ENCODE assay signal across 22 mouse cellular contexts in the genomic region with DNA sequence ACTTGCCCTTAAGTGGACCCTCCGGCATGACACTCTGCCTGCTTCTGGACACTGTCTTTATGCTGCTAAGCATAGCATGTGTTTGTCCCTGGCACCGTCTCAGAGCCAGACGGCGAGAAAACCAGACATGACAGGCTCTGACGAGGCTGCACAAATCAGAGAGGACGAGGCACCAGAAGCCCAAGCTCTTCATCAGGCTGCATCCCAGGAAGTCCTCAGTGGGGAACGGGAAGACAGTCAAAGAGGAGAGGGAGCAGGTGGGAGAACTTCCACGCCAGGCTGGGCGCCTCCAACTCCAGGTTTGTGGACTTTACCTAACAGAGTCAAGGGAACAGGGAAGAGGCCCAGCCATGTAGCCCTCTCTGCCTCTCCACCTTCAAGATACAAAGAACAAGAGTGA.
DNase-seq lines count a peak whose midpoint lies in the region; ATAC-seq and TF ChIP-seq lines count a peak whose summit lies in the region.
"Had no signal": no experiment of that assay in that cellular context is flagged by ENCODE, and none has a peak within 500 bp of the region (broad histone marks: within the 10 kb centered on the region; RNA-seq: fewer than 3 reads in every experiment).

No protein-coding gene starts in this region.

- WGBS in hindbrain, postnatal 0 days, result 62% methylated on average over 9 of the region's 9 CpGs
- WGBS in hindbrain, embryonic 12.5 days, result 84% methylated on average over 9 of the region's 9 CpGs

- no peak overlapping the region for H3K9ac ChIP-seq in hindbrain, postnatal 0 days (replicated peaks; ENCODE audit: low read length)
- H3K9ac ChIP-seq in hindbrain, embryonic 12.5 days, result no peak overlapping the region
- H3K9ac ChIP-seq: heart, embryonic 12.5 days; lung, embryonic 14.5 days; midbrain, embryonic 15.5 days had no signal

- H3K27ac ChIP-seq in hindbrain, postnatal 0 days, result no peak overlapping the region; the same call in 1 of the 2 replicates
- no peak overlapping the region for H3K27ac ChIP-seq in hindbrain, embryonic 12.5 days
- H3K27ac ChIP-seq: gastrocnemius, adult 2 months; limb, embryonic 10.5 days; midbrain, embryonic 15.5 days had no signal

- no peak overlapping the region for H3K4me2 ChIP-seq in hindbrain, postnatal 0 days (ENCODE audit: low read depth, low read length)
- no peak overlapping the region for H3K4me2 ChIP-seq in hindbrain, embryonic 12.5 days (replicated peaks)
- H3K4me2 ChIP-seq: heart, embryonic 12.5 days; liver, embryonic 11.5 days; lung, embryonic 14.5 days; midbrain, embryonic 15.5 days had no signal

- TF ChIP-seq POLR2A in brain, embryonic 14.5 days (IDR thresholded peaks at IDR 0.05; ENCODE audit: borderline replicate concordance, extremely low read depth, insufficient read depth, insufficient read length, poor library complexity, severe bottlenecking), result no peak

- H3K9me3 ChIP-seq in hindbrain, postnatal 0 days (ENCODE audit: low read length), result no peaks in the 10 kb centered on the region
- H3K9me3 ChIP-seq in hindbrain, embryonic 12.5 days (replicated peaks), result no peaks in the 10 kb centered on the region
- H3K9me3 ChIP-seq: limb, embryonic 10.5 days; midbrain, embryonic 15.5 days had no signal

- no peaks in the 10 kb centered on the region for H3K36me3 ChIP-seq in hindbrain, postnatal 0 days (ENCODE audit: insufficient read depth, low read length)
- no peaks in the 10 kb centered on the region for H3K36me3 ChIP-seq in hindbrain, embryonic 12.5 days
- H3K36me3 ChIP-seq: heart, embryonic 12.5 days; limb, embryonic 10.5 days; midbrain, embryonic 15.5 days had no signal

- no peak for TF ChIP-seq CTCF in hindbrain, postnatal 0 days (IDR thresholded peaks at IDR 0.05; ENCODE audit: low read depth)
- TF ChIP-seq CTCF in brain, embryonic 14.5 days (IDR thresholded peaks at IDR 0.05; ENCODE audit: borderline replicate concordance, extremely low read depth, insufficient read depth, insufficient read length), result no peak

- 0 out of 2 replicates have a peak, but pooled peaks cover 5% of the 10 kb centered on the region for H3K4me1 ChIP-seq in hindbrain, postnatal 0 days (ENCODE audit: insufficient read depth, low read length)
- H3K4me1 ChIP-seq in hindbrain, embryonic 12.5 days, result peaks cover 7% of the 10 kb centered on the region; the same call in 1 of the 2 replicates
- H3K4me1 ChIP-seq: heart, embryonic 12.5 days; limb, embryonic 10.5 days had no signal

- no peak overlapping the region for H3K4me3 ChIP-seq in hindbrain, postnatal 0 days (ENCODE audit: low read length)
- no peak overlapping the region for H3K4me3 ChIP-seq in hindbrain, embryonic 12.5 days
- H3K4me3 ChIP-seq: gastrocnemius, adult 2 months; heart, embryonic 12.5 days; limb, embryonic 10.5 days; midbrain, embryonic 15.5 days had no signal

- peak; percentile 71 for DNase-seq in hindbrain, postnatal 0 days (ENCODE audit: low spot score)
- DNase-seq in brain, embryonic 14.5 days (ENCODE audit: low read depth), result peak; percentile 31
- peak; percentile 70 to 80 for DNase-seq in cerebellum, adult 18-20 months
- DNase-seq in cerebellum, postnatal 36 days, result peak; percentile 69 to 78
- DNase-seq in kidney, postnatal 14 days, result no peak
- DNase-seq in urinary bladder, adult 18-20 months (ENCODE audit: low spot score in 2 of 2), result no peak
- DNase-seq: adrenal gland, postnatal 14 days; gastrocnemius, adult 2 months; heart, postnatal 4 days; kidney, postnatal 10 days; lung, embryonic 14.5 days; thymus, postnatal 14 days had no signal

- peak; percentile 57 for ATAC-seq in hindbrain, postnatal 0 days
- no peak for ATAC-seq in hindbrain, embryonic 12.5 days (ENCODE audit: low FRiP score)
- no peak for ATAC-seq in CD4-positive, CD25-positive, alpha-beta regulatory T cell, adult 4 months
- ATAC-seq: activated CD4-positive, CD25-positive, alpha-beta regulatory T cell, adult 4 months; forebrain, embryonic 14.5 days; intestine, embryonic 16.5 days; midbrain, embryonic 15.5 days; Patski had no signal

- no peaks in the 10 kb centered on the region for H3K27me3 ChIP-seq in hindbrain, postnatal 0 days (ENCODE audit: insufficient read depth, low read length)
- H3K27me3 ChIP-seq in hindbrain, embryonic 12.5 days, result no peaks in the 10 kb centered on the region
- H3K27me3 ChIP-seq: heart, embryonic 12.5 days; midbrain, embryonic 15.5 days; Patski had no signal

Comparison
In these comparisons a context has a peak if more than half of its experiments do, and no peak if none do; other contexts are left out.
1. DNase-seq: peak in hindbrain, postnatal 0 days (single experiment), brain, embryonic 14.5 days (single experiment), cerebellum, adult 18-20 months (2 of 2) and cerebellum, postnatal 36 days (2 of 2); none in kidney, postnatal 14 days (single experiment) and urinary bladder, adult 18-20 months (0 of 2).